Mouse (Mus musculus) bone marrow, adult 2 months (tissue): Measurements from ENCODE around the gene Decr2.

Experiments used
- CTCF ChIP-seq: fragments of 200-500 bp; IDR thresholded peaks from 2 replicates; pipeline ENCODE4 v1.5.1; 2011; ENCODE audit warnings: low read length, control low read depth; ENCODE audit not compliant: control insufficient read depth, insufficient read depth
- POLR2A ChIP-seq: fragments of 200-500 bp; IDR thresholded peaks from 2 replicates; pipeline ENCODE4 v1.6.1; 2011; ENCODE audit warnings: low read depth, mild to moderate bottlenecking, control low read depth, low read length, borderline replicate concordance; ENCODE audit not compliant: control insufficient read depth

- TF ChIP-seq CTCF, result no peak
- TF ChIP-seq POLR2A, result no peak
Observed at GRCm38 (mm10) chr17:26094531-26095110, 4.5 kb upstream of the Decr2 start.
